Mouse (Mus musculus): ENCODE results near the gene Rora. TPM values are rescaled to one million over a fixed set of nuclear protein-coding genes. Genes with fewer than 3 reads are reported as not detected.
A peak's percentile ranks its signal among the peaks of the same experiment; 100 is the strongest.

Gene Rora
- polyA plus RNA-seq, 1 experiment from 2014 or later = 4.4 TPM

DNA sequence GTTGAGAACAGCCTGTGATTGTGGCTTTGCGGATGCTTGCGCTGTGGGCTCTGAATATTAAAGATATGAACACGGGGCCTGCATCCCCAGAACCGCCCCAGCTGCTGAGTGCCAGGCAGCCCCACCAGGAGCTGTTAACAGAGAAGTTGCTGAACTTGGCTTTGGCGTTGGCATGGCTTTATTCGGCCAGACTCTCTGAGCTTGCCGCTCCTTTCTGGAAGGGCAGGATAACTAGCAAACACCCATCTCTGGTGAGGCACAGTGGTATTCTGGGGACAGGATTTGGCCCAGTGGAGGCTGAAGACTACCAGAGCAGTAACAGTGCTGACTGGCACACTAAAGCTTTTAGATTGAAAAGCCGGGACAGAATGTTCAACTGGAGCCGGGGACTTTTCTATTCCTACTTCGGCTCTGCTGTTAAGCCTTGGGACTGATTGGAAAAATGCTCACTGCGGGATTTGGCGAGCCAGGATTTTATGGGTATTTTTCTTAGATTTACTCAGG is 26.3 kb downstream of the Rora start:
- Histone ChIP-seq H3K27me3 (replicated peaks; ENCODE audit: control insufficient read depth, insufficient read depth, low read length) (no peaks in the 10 kb centered on the region), H3K4me2 (ENCODE audit: low read length) (no peak overlapping the region), H3K27ac (ENCODE audit: low read depth) (no peak overlapping the region), H3K36me3 (ENCODE audit: control insufficient read depth, insufficient read depth, low read length) (no peaks in the 10 kb centered on the region), H3K9me3 (ENCODE audit: control insufficient read depth, low read length) (no peaks in the 10 kb centered on the region), H3K4me3 (ENCODE audit: low read depth, low read length) (no peak overlapping the region), H3K9ac (ENCODE audit: low read length) (no peak overlapping the region), H3K4me1 (replicated peaks; ENCODE audit: control insufficient read depth, insufficient read depth, low read length) (no peaks in the 10 kb centered on the region)
- no peak for ATAC-seq (replicated peaks; ENCODE audit: low FRiP score, low TSS enrichment, low read depth)
- 91% methylated on average over 12 of the region's 12 CpGs for WGBS
- no peak for DNase-seq (ENCODE audit: low spot score)

DNA sequence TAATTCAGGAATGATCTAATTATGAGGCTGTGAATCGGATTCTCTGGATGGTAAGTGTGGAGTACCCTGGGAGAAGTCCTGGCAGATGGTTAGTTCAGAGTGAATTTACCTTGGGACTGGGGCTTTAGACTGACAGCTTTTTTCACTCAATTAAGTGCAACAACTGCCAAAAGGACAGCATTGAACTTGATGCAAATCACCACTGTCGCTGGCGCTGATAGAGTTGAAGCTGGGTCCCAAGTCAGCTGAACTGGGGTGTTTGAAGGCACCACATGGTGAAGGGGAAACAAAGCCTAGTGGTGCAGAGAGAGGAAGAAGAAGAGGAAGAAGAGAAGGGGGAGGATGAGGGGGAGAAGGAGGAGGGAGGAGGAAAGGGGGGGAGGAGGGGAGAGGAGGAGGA is 30.4 kb downstream of the Rora start:
- H3K4me3 ChIP-seq (ENCODE audit: low read depth, low read length) = no peak overlapping the region
- 0 out of 2 replicates have a peak, but pooled peaks cover 3% of the 10 kb centered on the region for H3K27me3 ChIP-seq (replicated peaks; ENCODE audit: control insufficient read depth, insufficient read depth, low read length)
- ATAC-seq (replicated peaks; ENCODE audit: low FRiP score, low TSS enrichment, low read depth) (no peak), DNase-seq (ENCODE audit: low spot score) (no peak)
- H3K4me1 ChIP-seq (replicated peaks; ENCODE audit: control insufficient read depth, insufficient read depth, low read length) = peaks cover 6% of the 10 kb centered on the region
- no peaks in the 10 kb centered on the region for H3K9me3 ChIP-seq (ENCODE audit: control insufficient read depth, low read length)
- H3K4me2 ChIP-seq (ENCODE audit: low read length) = no peak overlapping the region
- no peak overlapping the region for H3K27ac ChIP-seq (ENCODE audit: low read depth)
- 39% methylated on average over 3 of the region's 3 CpGs for WGBS
- no peaks in the 10 kb centered on the region for H3K36me3 ChIP-seq (ENCODE audit: control insufficient read depth, insufficient read depth, low read length)
- H3K9ac ChIP-seq (ENCODE audit: low read length) = no peak overlapping the region

DNA sequence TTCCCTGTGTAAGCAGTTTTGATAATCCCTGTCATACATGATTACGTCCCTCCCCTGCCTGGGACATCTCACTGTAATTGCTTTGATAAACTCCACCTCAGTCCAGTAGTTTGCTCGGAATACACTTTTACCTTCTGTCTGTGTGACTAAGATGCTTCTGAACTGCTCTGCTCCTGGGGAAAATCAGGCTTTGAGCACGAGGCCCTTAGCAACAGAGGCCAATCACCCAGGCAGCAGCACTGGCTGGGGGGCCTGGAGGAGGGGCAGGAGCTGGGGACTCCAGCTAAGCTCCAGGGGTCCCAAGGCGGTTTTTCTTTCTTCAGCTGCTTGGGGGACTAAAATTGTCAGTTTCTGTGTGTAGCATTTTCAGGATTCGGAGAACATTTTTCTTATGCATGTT is 32.0 kb downstream of the Rora start:
- H3K27me3 ChIP-seq (replicated peaks; ENCODE audit: control insufficient read depth, insufficient read depth, low read length) = 0 out of 2 replicates have a peak, but pooled peaks cover 3% of the 10 kb centered on the region
- WGBS = 36% methylated on average over 5 of the region's 5 CpGs

DNA sequence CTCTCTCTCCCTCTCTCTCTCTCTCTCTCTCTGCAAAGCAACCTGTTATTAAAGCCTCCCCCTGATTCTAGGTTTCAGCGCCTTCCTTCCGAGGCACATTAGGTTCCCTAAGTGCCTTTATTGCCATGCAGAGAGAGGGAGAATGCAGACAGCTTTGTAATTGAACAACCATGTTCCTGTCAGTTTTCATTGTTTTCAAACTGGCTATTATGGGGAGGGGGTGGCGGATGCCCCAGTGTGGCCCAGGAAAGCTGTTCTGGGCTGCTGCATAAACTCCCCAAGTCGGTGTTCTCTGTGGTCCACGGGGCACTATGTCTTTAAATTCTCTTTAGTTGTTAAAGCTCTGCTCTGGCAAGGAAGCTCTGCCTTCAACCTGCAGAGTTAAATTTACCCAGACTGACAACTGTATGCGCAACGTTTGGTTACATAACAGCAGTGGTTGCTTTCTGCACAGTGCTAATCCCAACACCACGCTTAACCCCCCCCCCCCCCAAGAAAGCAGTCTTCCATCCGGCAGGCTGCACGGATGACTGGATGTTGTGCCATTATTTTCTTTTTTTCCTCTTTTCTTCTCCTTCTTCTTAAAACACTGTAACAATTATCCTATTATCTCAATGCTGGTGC is 33.8 kb downstream of the Rora start:
- H3K9ac ChIP-seq (ENCODE audit: low read length) = no peak overlapping the region
- DNase-seq (ENCODE audit: low spot score) = no peak
- no peaks in the 10 kb centered on the region for H3K36me3 ChIP-seq (ENCODE audit: control insufficient read depth, insufficient read depth, low read length)
- H3K27ac ChIP-seq (ENCODE audit: low read depth) = no peak overlapping the region
- H3K4me1 ChIP-seq (replicated peaks; ENCODE audit: control insufficient read depth, insufficient read depth, low read length) = peaks cover 6% of the 10 kb centered on the region
- H3K9me3 ChIP-seq (ENCODE audit: control insufficient read depth, low read length) = no peaks in the 10 kb centered on the region
- H3K4me2 ChIP-seq (ENCODE audit: low read length) = no peak overlapping the region
- WGBS = 55% methylated on average over 10 of the region's 10 CpGs
- no peak overlapping the region for H3K4me3 ChIP-seq (ENCODE audit: low read depth, low read length)
- no peak for ATAC-seq (replicated peaks; ENCODE audit: low FRiP score, low TSS enrichment, low read depth)
- 0 out of 2 replicates have a peak, but pooled peaks cover 3% of the 10 kb centered on the region for H3K27me3 ChIP-seq (replicated peaks; ENCODE audit: control insufficient read depth, insufficient read depth, low read length)

More for the DNA sequence above, 32.0 kb downstream of the Rora start:
- no peaks in the 10 kb centered on the region for H3K36me3 ChIP-seq (ENCODE audit: control insufficient read depth, insufficient read depth, low read length)
- ATAC-seq (replicated peaks; ENCODE audit: low FRiP score, low TSS enrichment, low read depth) = no peak
- H3K4me2 ChIP-seq (ENCODE audit: low read length) = no peak overlapping the region
- H3K9me3 ChIP-seq (ENCODE audit: control insufficient read depth, low read length) = no peaks in the 10 kb centered on the region
- peaks cover 6% of the 10 kb centered on the region for H3K4me1 ChIP-seq (replicated peaks; ENCODE audit: control insufficient read depth, insufficient read depth, low read length)
- no peak overlapping the region for H3K4me3 ChIP-seq (ENCODE audit: low read depth, low read length)
- no peak for DNase-seq (ENCODE audit: low spot score)
- no peak overlapping the region for H3K9ac ChIP-seq (ENCODE audit: low read length)
- no peak overlapping the region for H3K27ac ChIP-seq (ENCODE audit: low read depth)

DNA sequence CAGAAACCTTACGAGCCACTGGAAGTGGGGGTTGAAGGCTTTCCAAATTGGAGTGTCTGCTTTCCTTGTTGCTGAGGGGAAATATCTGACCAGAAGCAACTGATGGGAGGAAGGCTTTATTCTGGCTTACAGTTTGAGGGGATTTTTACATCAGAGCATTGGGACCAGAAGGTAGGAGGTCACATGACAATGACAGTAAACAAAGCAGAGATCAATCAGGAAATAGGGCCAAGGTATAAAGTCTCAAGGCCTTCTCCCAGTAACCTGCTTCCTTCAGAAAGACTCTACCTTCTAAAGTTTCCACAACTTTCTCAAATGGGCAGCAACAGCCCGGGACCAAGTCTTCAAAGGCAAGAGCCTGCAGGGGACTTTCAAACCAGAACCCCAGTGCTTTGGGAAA is 34.6 kb downstream of the Rora start:
- Histone ChIP-seq H3K27me3 (replicated peaks; ENCODE audit: control insufficient read depth, insufficient read depth, low read length) (0 out of 2 replicates have a peak, but pooled peaks cover 3% of the 10 kb centered on the region), H3K36me3 (ENCODE audit: control insufficient read depth, insufficient read depth, low read length) (no peaks in the 10 kb centered on the region), H3K4me3 (ENCODE audit: low read depth, low read length) (no peak overlapping the region), H3K4me1 (replicated peaks; ENCODE audit: control insufficient read depth, insufficient read depth, low read length) (peaks cover 6% of the 10 kb centered on the region), H3K4me2 (ENCODE audit: low read length) (no peak overlapping the region), H3K27ac (ENCODE audit: low read depth) (no peak overlapping the region), H3K9me3 (ENCODE audit: control insufficient read depth, low read length) (no peaks in the 10 kb centered on the region), H3K9ac (ENCODE audit: low read length) (no peak overlapping the region)
- no peak for ATAC-seq (replicated peaks; ENCODE audit: low FRiP score, low TSS enrichment, low read depth)
- WGBS = 91% methylated on average over 2 of the region's 2 CpGs
- DNase-seq (ENCODE audit: low spot score) = no peak

DNA sequence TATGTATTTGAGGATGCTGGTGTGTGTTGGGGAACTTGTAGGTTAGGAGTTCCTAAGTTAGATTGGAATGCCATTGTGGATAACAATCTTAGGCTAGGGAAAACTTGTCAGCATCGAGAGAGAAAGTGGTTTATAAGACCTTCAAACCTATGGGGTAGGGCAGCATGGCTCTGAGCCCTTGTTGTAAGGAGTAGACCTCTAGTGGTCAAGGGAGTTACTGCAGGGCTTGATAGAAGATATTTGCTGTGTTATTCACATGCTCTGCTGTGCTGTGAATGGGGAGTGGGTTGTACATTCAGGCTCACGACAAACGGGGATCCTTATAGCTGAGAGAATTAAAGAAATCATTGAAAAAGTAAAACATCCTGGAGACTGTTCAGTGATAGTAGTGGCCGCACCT is 35.8 kb downstream of the Rora start:
- H3K4me3 ChIP-seq (ENCODE audit: low read depth, low read length) = no peak overlapping the region
- no peak for ATAC-seq (replicated peaks; ENCODE audit: low FRiP score, low TSS enrichment, low read depth)
- WGBS = 31% methylated on average over 4 of the region's 4 CpGs
- H3K27me3 ChIP-seq (replicated peaks; ENCODE audit: control insufficient read depth, insufficient read depth, low read length) = 0 out of 2 replicates have a peak, but pooled peaks cover 3% of the 10 kb centered on the region
- no peak overlapping the region for H3K4me2 ChIP-seq (ENCODE audit: low read length)
- H3K4me1 ChIP-seq (replicated peaks; ENCODE audit: control insufficient read depth, insufficient read depth, low read length) = peaks cover 6% of the 10 kb centered on the region
- H3K9ac ChIP-seq (ENCODE audit: low read length) = no peak overlapping the region
- H3K9me3 ChIP-seq (ENCODE audit: control insufficient read depth, low read length) = no peaks in the 10 kb centered on the region
- no peak overlapping the region for H3K27ac ChIP-seq (ENCODE audit: low read depth)
- H3K36me3 ChIP-seq (ENCODE audit: control insufficient read depth, insufficient read depth, low read length) = no peaks in the 10 kb centered on the region
- DNase-seq (ENCODE audit: low spot score) = peak; percentile 53

DNA sequence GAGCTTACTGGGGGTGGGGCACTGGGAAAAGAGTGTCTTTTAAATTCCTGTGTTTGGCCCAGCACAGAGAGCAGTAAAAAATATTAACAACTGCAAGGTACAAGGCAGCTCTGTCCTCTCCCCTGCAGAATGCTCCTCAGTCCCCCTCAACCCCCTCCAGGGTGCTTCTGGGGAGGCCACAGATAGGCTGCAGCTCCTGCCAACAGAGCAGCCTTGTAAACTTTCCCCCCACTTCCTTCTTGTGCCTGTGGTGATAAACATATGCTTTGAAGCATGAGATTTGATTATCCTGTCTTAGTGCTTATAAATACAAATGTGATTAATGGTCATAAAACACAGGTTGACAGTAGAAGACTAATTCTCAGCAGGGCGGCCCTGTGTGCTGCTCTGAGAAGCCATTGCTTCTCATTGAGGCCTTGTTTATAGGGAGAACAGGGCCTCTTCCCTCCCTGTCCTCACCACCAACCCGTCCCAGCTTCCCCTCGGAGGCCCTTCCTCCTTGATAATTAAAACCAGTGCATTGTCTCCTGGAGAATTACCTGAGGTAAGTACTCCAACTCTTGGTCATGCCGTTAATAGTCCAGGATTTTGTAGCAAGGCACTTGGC is 41.4 kb downstream of the Rora start:
- WGBS = 17% methylated on average over 4 of the region's 4 CpGs
- ATAC-seq (replicated peaks; ENCODE audit: low FRiP score, low TSS enrichment, low read depth) = no peak
- H3K9ac ChIP-seq (ENCODE audit: low read length) = no peak overlapping the region
- H3K27ac ChIP-seq (ENCODE audit: low read depth) = no peak overlapping the region
- H3K27me3 ChIP-seq (replicated peaks; ENCODE audit: control insufficient read depth, insufficient read depth, low read length) = no peaks in the 10 kb centered on the region
- no peak overlapping the region for H3K4me2 ChIP-seq (ENCODE audit: low read length)
- no peaks in the 10 kb centered on the region for H3K36me3 ChIP-seq (ENCODE audit: control insufficient read depth, insufficient read depth, low read length)
- DNase-seq (ENCODE audit: low spot score) = peak; percentile 56
- H3K4me3 ChIP-seq (ENCODE audit: low read depth, low read length) = no peak overlapping the region
- H3K4me1 ChIP-seq (replicated peaks; ENCODE audit: control insufficient read depth, insufficient read depth, low read length) = peaks cover 12% of the 10 kb centered on the region; the same call in 1 of the 2 replicates
- H3K9me3 ChIP-seq (ENCODE audit: control insufficient read depth, low read length) = no peaks in the 10 kb centered on the region

DNA sequence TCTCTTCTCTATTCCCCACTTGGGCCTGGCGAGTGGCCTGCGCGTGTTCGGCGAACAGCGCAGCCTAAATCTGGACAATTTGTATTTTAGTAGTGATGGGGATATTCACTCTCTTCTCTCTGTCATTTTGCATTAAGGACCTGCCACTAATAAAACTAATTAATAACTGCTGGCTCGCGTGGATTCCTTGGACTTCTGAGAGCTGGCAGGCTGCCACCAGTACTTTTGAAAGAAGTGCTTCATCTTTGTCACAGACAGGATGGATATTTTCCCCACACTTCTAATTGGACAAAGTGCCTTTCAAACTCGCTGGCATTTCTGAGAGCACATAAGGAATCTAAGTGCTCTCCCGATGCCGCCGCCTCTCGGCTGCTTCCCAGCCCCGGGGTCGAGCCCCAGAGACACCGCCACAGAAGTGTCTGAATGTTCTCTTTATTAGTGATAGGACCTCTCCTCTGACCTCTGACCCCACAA is 41.9 kb downstream of the Rora start:
- 41% methylated on average over 16 of the region's 16 CpGs for WGBS
- no peak overlapping the region for H3K27ac ChIP-seq (ENCODE audit: low read depth)
- H3K4me1 ChIP-seq (replicated peaks; ENCODE audit: control insufficient read depth, insufficient read depth, low read length) = peaks cover 12% of the 10 kb centered on the region; the same call in 1 of the 2 replicates
- H3K9me3 ChIP-seq (ENCODE audit: control insufficient read depth, low read length) = no peaks in the 10 kb centered on the region
- ATAC-seq (replicated peaks; ENCODE audit: low FRiP score, low TSS enrichment, low read depth) (no peak), DNase-seq (ENCODE audit: low spot score) (peak; percentile 53)
- H3K9ac ChIP-seq (ENCODE audit: low read length) = no peak overlapping the region
- no peak overlapping the region for H3K4me3 ChIP-seq (ENCODE audit: low read depth, low read length)
- H3K4me2 ChIP-seq (ENCODE audit: low read length) = no peak overlapping the region
- no peaks in the 10 kb centered on the region for H3K36me3 ChIP-seq (ENCODE audit: control insufficient read depth, insufficient read depth, low read length)
- H3K27me3 ChIP-seq (replicated peaks; ENCODE audit: control insufficient read depth, insufficient read depth, low read length) = no peaks in the 10 kb centered on the region

All from intestine, embryonic 14.5 days (tissue).